Comparison of ENCODE assay signal across 24 mouse cellular contexts in genomic region chr4:140640242-140640523, GRCm38 (mm10). TPM values are rescaled to one million over a fixed set of nuclear protein-coding genes. Genes with fewer than 3 reads are reported as not detected.
DNase-seq lines count a peak whose midpoint lies in the region; ATAC-seq and TF ChIP-seq lines count a peak whose summit lies in the region.
"Had no signal": no experiment of that assay in that cellular context is flagged by ENCODE, and none has a peak within 500 bp of the region (broad histone marks: within the 10 kb centered on the region; RNA-seq: fewer than 3 reads in every experiment).

No protein-coding gene starts in this region.

- no peak for TF ChIP-seq CTCF in intestine, postnatal 0 days (IDR thresholded peaks at IDR 0.05; ENCODE audit: low read depth)

- H3K9ac ChIP-seq in intestine, embryonic 15.5 days: no peak overlapping the region
- H3K9ac ChIP-seq in intestine, postnatal 0 days (ENCODE audit: low read depth, low read length): no peak overlapping the region
- H3K9ac ChIP-seq: embryonic facial prominence, embryonic 12.5 days; embryonic facial prominence, embryonic 15.5 days; forebrain, postnatal 0 days; heart, embryonic 12.5 days; heart, embryonic 15.5 days; hindbrain, embryonic 14.5 days had no signal

- 0 out of 2 replicates have a peak, but pooled peaks cover 3% of the 10 kb centered on the region for H3K36me3 ChIP-seq in intestine, embryonic 15.5 days
- H3K36me3 ChIP-seq in intestine, postnatal 0 days (ENCODE audit: control insufficient read depth, insufficient read depth): no peaks in the 10 kb centered on the region; the same call in 1 of the 2 replicates
- H3K36me3 ChIP-seq: heart, embryonic 15.5 days had no signal

- peak; percentile 62 for ATAC-seq in intestine, embryonic 15.5 days
- no peak for ATAC-seq in intestine, postnatal 0 days
- ATAC-seq: activated CD4-positive, CD25-positive, alpha-beta regulatory T cell, adult 4 months; CD4-positive, CD25-positive, alpha-beta regulatory T cell, adult 4 months; forebrain, embryonic 14.5 days; forebrain, postnatal 0 days had no signal

- H3K9me3 ChIP-seq in intestine, embryonic 15.5 days: no peaks in the 10 kb centered on the region
- no peaks in the 10 kb centered on the region for H3K9me3 ChIP-seq in intestine, postnatal 0 days (ENCODE audit: control insufficient read depth)
- H3K9me3 ChIP-seq: embryonic facial prominence, embryonic 15.5 days; heart, embryonic 15.5 days had no signal

- H3K27ac ChIP-seq in intestine, embryonic 15.5 days: no peak overlapping the region
- H3K27ac ChIP-seq in intestine, postnatal 0 days (ENCODE audit: low read depth, low read length): no peak overlapping the region
- H3K27ac ChIP-seq: embryonic facial prominence, embryonic 12.5 days; embryonic facial prominence, embryonic 15.5 days; gastrocnemius, adult 2 months; heart, embryonic 15.5 days; hindbrain, embryonic 14.5 days had no signal

- WGBS in intestine, embryonic 15.5 days: 66% methylated on average over 8 of the region's 8 CpGs
- WGBS in intestine, postnatal 0 days: 36% methylated on average over 8 of the region's 8 CpGs

- H3K4me2 ChIP-seq in intestine, embryonic 15.5 days (replicated peaks): no peak overlapping the region
- H3K4me2 ChIP-seq in intestine, postnatal 0 days (replicated peaks; ENCODE audit: low read depth): no peak overlapping the region
- H3K4me2 ChIP-seq: embryonic facial prominence, embryonic 12.5 days; embryonic facial prominence, embryonic 15.5 days; heart, embryonic 12.5 days; heart, embryonic 15.5 days; hindbrain, embryonic 14.5 days had no signal

- DNase-seq in ES-CJ7 (ENCODE audit: low read depth, low spot score): peak; percentile 99
- DNase-seq in R1 (ENCODE audit: low read depth, low spot score): peak; percentile 80
- no peak for DNase-seq in embryo, embryonic 11 days
- no peak for DNase-seq in kidney, postnatal 25 days
- DNase-seq: adrenal gland, adult 8-10 months; cerebellum, adult 11 months; forebrain, postnatal 0 days; gastrocnemius, adult 2 months; gastrocnemius, postnatal 14 days; heart, adult 18-20 months; heart, postnatal 10 days; heart, postnatal 36 days; kidney, adult 11 months; kidney, adult 8-10 months had no signal

- H3K27me3 ChIP-seq in intestine, embryonic 15.5 days (replicated peaks): no peaks in the 10 kb centered on the region
- H3K27me3 ChIP-seq in intestine, postnatal 0 days (replicated peaks; ENCODE audit: control insufficient read depth, insufficient read depth, low read length): peaks cover 12% of the 10 kb centered on the region; the same call in 1 of the 2 replicates
- H3K27me3 ChIP-seq: embryonic facial prominence, embryonic 12.5 days; embryonic facial prominence, embryonic 15.5 days; heart, embryonic 12.5 days; heart, embryonic 15.5 days had no signal

- peaks cover 20% of the 10 kb centered on the region for H3K4me1 ChIP-seq in intestine, embryonic 15.5 days (replicated peaks)
- no peaks in the 10 kb centered on the region for H3K4me1 ChIP-seq in intestine, postnatal 0 days (replicated peaks; ENCODE audit: control insufficient read depth, insufficient read depth, low read length)

- no peak overlapping the region for H3K4me3 ChIP-seq in intestine, embryonic 15.5 days (replicated peaks)
- H3K4me3 ChIP-seq in intestine, postnatal 0 days (ENCODE audit: low read depth, low read length): no peak overlapping the region
- H3K4me3 ChIP-seq: embryonic facial prominence, embryonic 12.5 days; embryonic facial prominence, embryonic 15.5 days; gastrocnemius, adult 2 months; heart, embryonic 12.5 days; heart, embryonic 15.5 days had no signal

RNA-seq across cellular contexts. Expression of gene Arhgef10l, which starts 25.6 kb away (rescaled TPM):
- 15.3 and 16.2 TPM in 2 replicates for polyA plus RNA-seq in intestine, embryonic 15.5 days (2015; fragmentation: Nextera tagmentation; extraction: Ambion mirVana)
- 3.9 and 5.4 TPM in 2 replicates for polyA plus RNA-seq in intestine, postnatal 0 days (2015; fragmentation: Nextera tagmentation; extraction: Ambion mirVana)
- polyA plus RNA-seq: activated CD4-positive, CD25-positive, alpha-beta regulatory T cell, adult 4 months had no signal

Comparison
In these comparisons a context has a peak if more than half of its experiments do, and no peak if none do; other contexts are left out.
1. DNase-seq: peak in ES-CJ7 (single experiment) and R1 (single experiment); none in embryo, embryonic 11 days (single experiment) and kidney, postnatal 25 days (0 of 2).